In genomic region chr19:5456922-5457745, GRCm38 (mm10) we compare ENCODE assay signal across 8 mouse cellular contexts. TPM values are rescaled to one million over a fixed set of nuclear protein-coding genes. Genes with fewer than 3 reads are reported as not detected.
DNase-seq lines count a peak whose midpoint lies in the region; ATAC-seq and TF ChIP-seq lines count a peak whose summit lies in the region.

No protein-coding gene starts in this region.

- peaks cover 6% of the 10 kb centered on the region; the same call in 1 of the 2 replicates for H3K27me3 ChIP-seq in forebrain, embryonic 11.5 days (ENCODE audit: control insufficient read depth, insufficient read depth, low read length)
- no peaks in the 10 kb centered on the region for H3K27me3 ChIP-seq in heart, postnatal 0 days (ENCODE audit: control insufficient read depth, insufficient read depth, low read length)
- no peaks in the 10 kb centered on the region for H3K27me3 ChIP-seq in liver, embryonic 16.5 days (ENCODE audit: control insufficient read depth, insufficient read depth, low read depth, low read length)
- H3K27me3 ChIP-seq in neural tube, embryonic 13.5 days: peaks cover 13% of the 10 kb centered on the region; the same call in 1 of the 2 replicates
- H3K27me3 ChIP-seq in testis, adult 2 months (ENCODE audit: control insufficient read depth, insufficient read depth, low read length): no peaks in the 10 kb centered on the region

- H3K36me3 ChIP-seq in forebrain, embryonic 11.5 days (ENCODE audit: control insufficient read depth, insufficient read depth, low read length): no peaks in the 10 kb centered on the region
- H3K36me3 ChIP-seq in heart, postnatal 0 days (replicated peaks; ENCODE audit: control insufficient read depth, insufficient read depth, low read length): peaks cover 15% of the 10 kb centered on the region
- no peaks in the 10 kb centered on the region for H3K36me3 ChIP-seq in liver, embryonic 16.5 days (ENCODE audit: control insufficient read depth, insufficient read depth)
- H3K36me3 ChIP-seq in neural tube, embryonic 13.5 days: peaks cover 10% of the 10 kb centered on the region
- H3K36me3 ChIP-seq in testis, adult 2 months (ENCODE audit: control insufficient read depth, insufficient read depth, low read length): no peaks in the 10 kb centered on the region

- TF ChIP-seq POLR2A in testis, adult 2 months (IDR thresholded peaks at IDR 0.05; ENCODE audit: control insufficient read depth, low read depth, low read length): peak; percentile 54

- TF ChIP-seq CTCF in heart, postnatal 0 days (IDR thresholded peaks at IDR 0.05; ENCODE audit: low read depth): peak; percentile 2; the same call in 1 of the 2 replicates
- no peak for TF ChIP-seq CTCF in testis, adult 2 months (IDR thresholded peaks at IDR 0.05; ENCODE audit: control insufficient read depth, insufficient read depth, insufficient replicate concordance, low read depth, low read length)

- peak overlapping the region; percentile 99 for H3K4me2 ChIP-seq in forebrain, embryonic 11.5 days (ENCODE audit: low read depth, low read length, severe bottlenecking)
- peak overlapping the region; percentile 99 for H3K4me2 ChIP-seq in heart, postnatal 0 days (ENCODE audit: low read depth, low read length)
- H3K4me2 ChIP-seq in liver, embryonic 16.5 days (ENCODE audit: low read depth, low read length): peak overlapping the region; percentile 100
- peak overlapping the region; percentile 98 for H3K4me2 ChIP-seq in neural tube, embryonic 13.5 days

- peak overlapping the region; percentile 79 for H3K9ac ChIP-seq in forebrain, embryonic 11.5 days (ENCODE audit: low read length)
- H3K9ac ChIP-seq in heart, postnatal 0 days (replicated peaks; ENCODE audit: low read depth, low read length): peak overlapping the region; percentile 89
- H3K9ac ChIP-seq in liver, embryonic 16.5 days (ENCODE audit: low read depth, low read length): peak overlapping the region; percentile 77
- peak overlapping the region; percentile 92 for H3K9ac ChIP-seq in neural tube, embryonic 13.5 days

- ATAC-seq in forebrain, embryonic 11.5 days (replicated peaks; ENCODE audit: low FRiP score): peak; percentile 93
- ATAC-seq in heart, postnatal 0 days (ENCODE audit: insufficient read depth, low read depth): peak; percentile 86
- ATAC-seq in liver, embryonic 16.5 days (ENCODE audit: low read depth): peak; percentile 89
- ATAC-seq in neural tube, embryonic 13.5 days (ENCODE audit: low read depth): peak; percentile 90

- TF ChIP-seq EP300 in heart, postnatal 0 days (IDR thresholded peaks at IDR 0.05; ENCODE audit: low read depth): no peak

- H3K4me1 ChIP-seq in forebrain, embryonic 11.5 days (replicated peaks; ENCODE audit: control insufficient read depth, insufficient read depth, low read length): peaks cover 21% of the 10 kb centered on the region; the same call in 1 of the 2 replicates
- peaks cover 31% of the 10 kb centered on the region for H3K4me1 ChIP-seq in heart, postnatal 0 days (ENCODE audit: control insufficient read depth, insufficient read depth)
- peaks cover 34% of the 10 kb centered on the region for H3K4me1 ChIP-seq in liver, embryonic 16.5 days (ENCODE audit: control insufficient read depth, low read depth, low read length)
- H3K4me1 ChIP-seq in neural tube, embryonic 13.5 days (replicated peaks): peaks cover 59% of the 10 kb centered on the region
- peaks cover 22% of the 10 kb centered on the region for H3K4me1 ChIP-seq in testis, adult 2 months (ENCODE audit: control insufficient read depth, insufficient read depth, low read length)

- H3K27ac ChIP-seq in forebrain, embryonic 11.5 days (ENCODE audit: low read depth, low read length): peak overlapping the region; percentile 74
- peak overlapping the region; percentile 98 for H3K27ac ChIP-seq in heart, postnatal 0 days (ENCODE audit: low read depth)
- H3K27ac ChIP-seq in liver, embryonic 16.5 days (ENCODE audit: low read length): peak overlapping the region; percentile 78
- H3K27ac ChIP-seq in neural tube, embryonic 13.5 days (replicated peaks): peak overlapping the region; percentile 97
- peak overlapping the region; percentile 74 for H3K27ac ChIP-seq in testis, adult 2 months (ENCODE audit: control insufficient read depth, insufficient read depth, low read depth, low read length)

- WGBS in forebrain, embryonic 11.5 days: under 1% methylated on average over 70 of the region's 70 CpGs
- WGBS in heart, postnatal 0 days: under 1% methylated on average over 68 of the region's 70 CpGs
- under 1% methylated on average over 69 of the region's 70 CpGs for whole genome bisulfite sequencing in liver, embryonic 16.5 days (ENCODE audit: insufficient replicate concordance)
- WGBS in neural tube, embryonic 13.5 days: under 1% methylated on average over 63 of the region's 70 CpGs

- no peaks in the 10 kb centered on the region for H3K9me3 ChIP-seq in forebrain, embryonic 11.5 days (ENCODE audit: control insufficient read depth, low read length)
- H3K9me3 ChIP-seq in heart, postnatal 0 days (replicated peaks; ENCODE audit: control insufficient read depth, low read length): no peaks in the 10 kb centered on the region
- H3K9me3 ChIP-seq in liver, embryonic 16.5 days (replicated peaks; ENCODE audit: control insufficient read depth, low read length): no peaks in the 10 kb centered on the region
- no peaks in the 10 kb centered on the region for H3K9me3 ChIP-seq in neural tube, embryonic 13.5 days

- DNase-seq in CD8-positive naive resting alpha-beta T cell, adult 2 months (ENCODE audit: low read depth in 2 of 2, low spot score in 2 of 2): peak; percentile 77 to 91
- peak; percentile 88 for DNase-seq in c-Kit-positive CD71-negative TER-119-negative erythroid progenitor cells, embryonic 14.5 days (ENCODE audit: low read depth)
- DNase-seq in forebrain, embryonic 11.5 days (ENCODE audit: low spot score): peak; percentile 96
- DNase-seq in heart, postnatal 0 days (ENCODE audit: low spot score): peak; percentile 98
- DNase-seq in kidney, postnatal 4 days: peak; percentile 95 to 98

- peak overlapping the region; percentile 77 for H3K4me3 ChIP-seq in forebrain, embryonic 11.5 days (ENCODE audit: low read depth, low read length)
- peak overlapping the region; percentile 75 for H3K4me3 ChIP-seq in heart, postnatal 0 days (ENCODE audit: low read depth, low read length)
- H3K4me3 ChIP-seq in liver, embryonic 16.5 days (ENCODE audit: low read depth, low read length): peak overlapping the region; percentile 80
- H3K4me3 ChIP-seq in neural tube, embryonic 13.5 days: peak overlapping the region; percentile 76
- H3K4me3 ChIP-seq in testis, adult 2 months (ENCODE audit: control insufficient read depth, low read depth, low read length): peak overlapping the region; percentile 86

RNA-seq across cellular contexts. Expression of gene Ccdc85b, which starts 0.6 kb away (rescaled TPM):
- 6.5 and 6.6 TPM in 2 replicates for polyA plus RNA-seq in forebrain, embryonic 11.5 days (2014; fragmentation: Nextera tagmentation; extraction: Ambion mirVana)
- total RNA-seq in heart, postnatal 0 days (2014; rRNA removed; ENCODE audit: low replicate concordance): 9.2 and 11.3 TPM in 2 replicates
- polyA plus RNA-seq in heart, postnatal 0 days (2015; fragmentation: Nextera tagmentation; extraction: Ambion mirVana): 10.2 and 10.6 TPM in 2 replicates
- 0.86 and 0.97 TPM in 2 replicates for polyA plus RNA-seq in liver, embryonic 16.5 days (2015; fragmentation: Nextera tagmentation; extraction: Ambion mirVana)
- polyA plus RNA-seq in neural tube, embryonic 13.5 days (2015; fragmentation: Nextera tagmentation; extraction: Ambion mirVana): 10.7 and 11.1 TPM in 2 replicates
- polyA plus RNA-seq in testis, adult 2 months (2012; rRNA removed): 0.65 and 0.89 TPM in 2 replicates

RNA-seq across cellular contexts. Expression of gene Fibp, which starts 3.3 kb away (rescaled TPM):
- polyA plus RNA-seq in forebrain, embryonic 11.5 days (2014; fragmentation: Nextera tagmentation; extraction: Ambion mirVana): 105 TPM in 2 replicates
- 81.6 and 86.4 TPM in 2 replicates for total RNA-seq in heart, postnatal 0 days (2014; rRNA removed; ENCODE audit: low replicate concordance)
- polyA plus RNA-seq in heart, postnatal 0 days (2015; fragmentation: Nextera tagmentation; extraction: Ambion mirVana): 142 and 146 TPM in 2 replicates
- 25.9 and 27.2 TPM in 2 replicates for polyA plus RNA-seq in liver, embryonic 16.5 days (2015; fragmentation: Nextera tagmentation; extraction: Ambion mirVana)
- 163 and 164 TPM in 2 replicates for polyA plus RNA-seq in neural tube, embryonic 13.5 days (2015; fragmentation: Nextera tagmentation; extraction: Ambion mirVana)
- 70.0 and 71.3 TPM in 2 replicates for polyA plus RNA-seq in testis, adult 2 months (2012; rRNA removed)

RNA-seq across cellular contexts. Expression of gene Fosl1, which starts 9.8 kb away (rescaled TPM):
- polyA plus RNA-seq in forebrain, embryonic 11.5 days (2014; fragmentation: Nextera tagmentation; extraction: Ambion mirVana): not detected in 2 replicates
- total RNA-seq in heart, postnatal 0 days (2014; rRNA removed; ENCODE audit: low replicate concordance): not detected in 2 replicates
- polyA plus RNA-seq in heart, postnatal 0 days (2015; fragmentation: Nextera tagmentation; extraction: Ambion mirVana): 0.12 TPM in 1 of 2 replicates, not detected in the other
- polyA plus RNA-seq in liver, embryonic 16.5 days (2015; fragmentation: Nextera tagmentation; extraction: Ambion mirVana): not detected in 2 replicates
- polyA plus RNA-seq in neural tube, embryonic 13.5 days (2015; fragmentation: Nextera tagmentation; extraction: Ambion mirVana): 0.59 TPM in 1 of 2 replicates, not detected in the other
- polyA plus RNA-seq in testis, adult 2 months (2012; rRNA removed): 3.2 TPM in 2 replicates

RNA-seq across cellular contexts. Expression of gene Ctsw, which starts 11.2 kb away (rescaled TPM):
- polyA plus RNA-seq in forebrain, embryonic 11.5 days (2014; fragmentation: Nextera tagmentation; extraction: Ambion mirVana): 3.4 and 4.0 TPM in 2 replicates
- total RNA-seq in heart, postnatal 0 days (2014; rRNA removed; ENCODE audit: low replicate concordance): not detected in 2 replicates
- polyA plus RNA-seq in heart, postnatal 0 days (2015; fragmentation: Nextera tagmentation; extraction: Ambion mirVana): 0.42 and 0.73 TPM in 2 replicates
- 0.36 and 0.58 TPM in 2 replicates for polyA plus RNA-seq in liver, embryonic 16.5 days (2015; fragmentation: Nextera tagmentation; extraction: Ambion mirVana)
- 3.2 and 5.6 TPM in 2 replicates for polyA plus RNA-seq in neural tube, embryonic 13.5 days (2015; fragmentation: Nextera tagmentation; extraction: Ambion mirVana)
- 0.14 TPM in 1 of 2 replicates, not detected in the other for polyA plus RNA-seq in testis, adult 2 months (2012; rRNA removed)

RNA-seq across cellular contexts. Expression of gene Efemp2, which starts 16.6 kb away (rescaled TPM):
- 49.1 and 50.4 TPM in 2 replicates for polyA plus RNA-seq in forebrain, embryonic 11.5 days (2014; fragmentation: Nextera tagmentation; extraction: Ambion mirVana)
- total RNA-seq in heart, postnatal 0 days (2014; rRNA removed; ENCODE audit: low replicate concordance): 46.8 and 52.7 TPM in 2 replicates
- 32.2 and 34.1 TPM in 2 replicates for polyA plus RNA-seq in heart, postnatal 0 days (2015; fragmentation: Nextera tagmentation; extraction: Ambion mirVana)
- 13.5 and 15.8 TPM in 2 replicates for polyA plus RNA-seq in liver, embryonic 16.5 days (2015; fragmentation: Nextera tagmentation; extraction: Ambion mirVana)
- polyA plus RNA-seq in neural tube, embryonic 13.5 days (2015; fragmentation: Nextera tagmentation; extraction: Ambion mirVana): 56.9 and 60.8 TPM in 2 replicates
- polyA plus RNA-seq in testis, adult 2 months (2012; rRNA removed): 17.3 and 17.6 TPM in 2 replicates

Comparison
In these comparisons a context has a peak if more than half of its experiments do, and no peak if none do; other contexts are left out.
1. Peak in every context shown above with its lines: DNase-seq, ATAC-seq, H3K4me3 ChIP-seq and H3K27ac ChIP-seq.